Mouse (Mus musculus) ES-Bruce4 (cell line): ENCODE data around the gene Umps. TPM values are rescaled to one million over a fixed set of nuclear protein-coding genes. Genes with fewer than 3 reads are reported as not detected.

Experiments
- H3K27ac ChIP-seq: 2 replicates; pipeline ENCODE4 v1.5.1; 2012; ENCODE audit warnings: low read length, inconsistent platforms; ENCODE audit not compliant: insufficient read depth
- H3K27me3 ChIP-seq: 2 replicates; pipeline ENCODE4 v1.6.1; 2012; ENCODE audit warnings: mild to moderate bottlenecking, low read length, inconsistent platforms; ENCODE audit not compliant: control insufficient read depth, poor library complexity, insufficient read depth, severe bottlenecking
- H3K36me3 ChIP-seq: 2 replicates; pipeline ENCODE4 v1.6.1; 2012; ENCODE audit warnings: inconsistent platforms, mild to moderate bottlenecking, low read length, moderate library complexity; ENCODE audit not compliant: control insufficient read depth, poor library complexity, insufficient read depth, severe bottlenecking
- H3K4me1 ChIP-seq: one replicate; pipeline ENCODE4 v1.8.1; 2011; ENCODE audit warnings: low read length; ENCODE audit not compliant: control insufficient read depth, insufficient read depth
- H3K4me3 ChIP-seq: 2 replicates; pipeline ENCODE4 v1.5.1; 2011; ENCODE audit warnings: low read depth, mild to moderate bottlenecking, low read length
- H3K9ac ChIP-seq: 2 replicates; pipeline ENCODE4 v1.6.1; 2012; ENCODE audit warnings: low read depth, mild to moderate bottlenecking, inconsistent platforms; ENCODE audit not compliant: poor library complexity, severe bottlenecking
- H3K9me3 ChIP-seq: replicated peaks from 2 replicates; pipeline ENCODE4 v1.6.1; 2012; ENCODE audit warnings: mild to moderate bottlenecking, low read length, inconsistent platforms; ENCODE audit not compliant: control insufficient read depth, poor library complexity, insufficient read depth, severe bottlenecking
- CTCF ChIP-seq: IDR thresholded peaks from one replicate; pipeline ENCODE4 v1.8.1; 2011; ENCODE audit warnings: low read depth, low read length
- EP300 ChIP-seq: IDR thresholded peaks from 2 replicates; pipeline ENCODE4 v1.6.1; 2011; ENCODE audit warnings: low read depth, low read length; ENCODE audit not compliant: insufficient read depth
- POLR2A ChIP-seq: IDR thresholded peaks from one replicate; pipeline ENCODE4 v1.8.1; 2011; ENCODE audit warnings: low read length; ENCODE audit not compliant: insufficient read depth
- polyA plus RNA-seq: library from polyadenylated mRNA; stranded (reverse); fragments of >200 nt; gene quantifications from 2 replicates; pipeline ENCODE4 v1.2.4, GENCODE M21; 2011; ENCODE audit warnings: low read depth; ENCODE audit not compliant: missing spikeins, insufficient read depth, insufficient read length

Umps gene
- polyA plus RNA-seq, 1 experiment: 51.6 TPM

DNA sequence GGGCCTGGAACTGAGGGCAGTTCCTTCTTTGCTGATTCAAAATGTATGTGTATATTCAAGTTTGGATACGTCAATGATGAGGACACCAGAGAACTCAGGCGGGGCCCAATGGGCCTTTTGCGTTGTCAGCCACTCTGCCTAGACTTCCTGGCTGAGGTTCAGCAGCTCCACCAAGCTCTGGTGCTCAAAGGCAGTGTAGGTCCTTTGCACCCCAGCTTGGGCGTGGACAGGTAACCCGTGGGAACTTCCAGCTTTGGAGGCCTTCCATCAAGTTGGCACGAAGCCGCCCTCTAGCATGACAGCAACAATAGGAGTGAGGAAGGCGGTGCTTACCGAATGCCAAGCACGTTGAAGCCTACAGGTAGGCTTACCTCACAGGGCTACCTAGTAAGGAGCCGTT lies 33.4 kb downstream of the Umps start:
- TF ChIP-seq EP300: no peak
- no peak for TF ChIP-seq CTCF
- no peak for TF ChIP-seq POLR2A
- H3K36me3 ChIP-seq: no peaks in the 10 kb centered on the region
- H3K27ac ChIP-seq: no peak overlapping the region
- no peaks in the 10 kb centered on the region for H3K4me1 ChIP-seq
- H3K27me3 ChIP-seq: no peaks in the 10 kb centered on the region
- H3K9me3 ChIP-seq: no peaks in the 10 kb centered on the region
- no peak overlapping the region for H3K4me3 ChIP-seq
- no peak overlapping the region for H3K9ac ChIP-seq

DNA sequence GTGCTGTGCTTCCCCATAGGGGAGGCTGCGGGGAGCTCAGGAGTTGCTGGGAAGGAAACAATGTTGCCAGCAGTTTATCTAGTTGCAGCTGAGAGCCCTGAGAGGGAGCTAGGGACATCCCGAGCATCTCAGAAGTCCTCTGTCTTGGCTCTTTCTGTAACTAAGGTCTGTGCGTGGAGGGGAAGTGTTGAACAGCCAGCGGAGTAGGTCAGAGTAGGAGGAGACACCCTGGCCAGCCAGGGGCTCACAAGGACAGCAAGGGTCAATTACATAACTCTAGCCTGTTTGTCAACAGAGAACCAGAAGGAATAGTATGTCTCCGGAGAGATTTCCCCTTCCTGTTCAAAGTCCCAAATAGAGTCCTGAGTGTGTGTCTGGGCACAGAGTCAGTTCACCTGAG lies 34.7 kb downstream of the Umps start:
- Histone ChIP-seq H3K9me3 (no peaks in the 10 kb centered on the region), H3K4me3 (no peak overlapping the region), H3K9ac (no peak overlapping the region), H3K36me3 (no peaks in the 10 kb centered on the region), H3K27ac (no peak overlapping the region), H3K4me1 (no peaks in the 10 kb centered on the region), H3K27me3 (no peaks in the 10 kb centered on the region)
- TF ChIP-seq EP300 (no peak), CTCF (no peak)

DNA sequence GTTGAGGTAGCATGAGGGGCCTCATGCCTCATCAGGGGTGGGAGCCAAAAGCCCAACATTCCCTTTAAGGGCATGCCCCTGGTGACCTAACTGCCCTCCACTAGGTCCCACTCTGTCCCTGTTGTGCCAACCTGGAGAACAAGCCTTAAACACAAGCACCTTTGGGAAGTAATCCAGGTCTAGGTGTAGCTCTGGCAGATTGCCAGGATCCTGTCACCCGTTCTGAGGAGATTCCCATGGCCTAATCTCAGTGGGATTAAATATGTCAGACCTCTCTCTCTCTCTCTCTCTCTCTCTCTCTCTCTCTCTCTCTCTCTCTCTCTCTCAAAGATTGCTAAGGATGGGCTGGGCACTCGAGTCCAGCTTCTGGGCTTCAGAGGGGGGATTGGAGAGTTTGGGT lies 35.2 kb downstream of the Umps start:
- no peaks in the 10 kb centered on the region for H3K36me3 ChIP-seq
- TF ChIP-seq POLR2A (no peak), CTCF (no peak), EP300 (no peak)
- no peaks in the 10 kb centered on the region for H3K27me3 ChIP-seq
- no peak overlapping the region for H3K9ac ChIP-seq
- H3K9me3 ChIP-seq: no peaks in the 10 kb centered on the region
- H3K27ac ChIP-seq: no peak overlapping the region
- H3K4me1 ChIP-seq: no peaks in the 10 kb centered on the region
- no peak overlapping the region for H3K4me3 ChIP-seq

DNA sequence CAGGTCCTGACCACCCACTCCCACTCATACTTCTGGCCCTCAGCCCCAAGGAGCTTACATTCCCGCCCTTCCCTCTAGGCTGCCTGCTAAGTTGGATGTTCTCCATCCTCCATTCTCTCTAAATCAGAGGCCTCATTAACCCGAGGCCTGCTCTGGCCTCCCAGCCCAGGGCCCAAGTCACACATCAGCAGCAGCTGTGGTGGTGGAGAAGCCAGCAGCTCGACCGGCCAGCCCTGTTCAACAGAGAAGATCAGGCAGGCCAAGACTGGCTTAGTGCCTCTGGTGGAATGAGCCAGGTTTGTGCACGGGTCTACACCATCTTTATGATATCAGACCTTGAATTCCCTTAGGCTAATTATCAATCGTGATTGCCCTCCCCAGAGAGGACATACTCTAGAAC lies 36.1 kb downstream of the Umps start:
- Histone ChIP-seq H3K4me1 (no peaks in the 10 kb centered on the region), H3K27me3 (no peaks in the 10 kb centered on the region), H3K36me3 (no peaks in the 10 kb centered on the region), H3K9me3 (no peaks in the 10 kb centered on the region), H3K27ac (no peak overlapping the region), H3K4me3 (no peak overlapping the region), H3K9ac (no peak overlapping the region)
- TF ChIP-seq EP300: no peak
- no peak for TF ChIP-seq POLR2A
- no peak for TF ChIP-seq CTCF

DNA sequence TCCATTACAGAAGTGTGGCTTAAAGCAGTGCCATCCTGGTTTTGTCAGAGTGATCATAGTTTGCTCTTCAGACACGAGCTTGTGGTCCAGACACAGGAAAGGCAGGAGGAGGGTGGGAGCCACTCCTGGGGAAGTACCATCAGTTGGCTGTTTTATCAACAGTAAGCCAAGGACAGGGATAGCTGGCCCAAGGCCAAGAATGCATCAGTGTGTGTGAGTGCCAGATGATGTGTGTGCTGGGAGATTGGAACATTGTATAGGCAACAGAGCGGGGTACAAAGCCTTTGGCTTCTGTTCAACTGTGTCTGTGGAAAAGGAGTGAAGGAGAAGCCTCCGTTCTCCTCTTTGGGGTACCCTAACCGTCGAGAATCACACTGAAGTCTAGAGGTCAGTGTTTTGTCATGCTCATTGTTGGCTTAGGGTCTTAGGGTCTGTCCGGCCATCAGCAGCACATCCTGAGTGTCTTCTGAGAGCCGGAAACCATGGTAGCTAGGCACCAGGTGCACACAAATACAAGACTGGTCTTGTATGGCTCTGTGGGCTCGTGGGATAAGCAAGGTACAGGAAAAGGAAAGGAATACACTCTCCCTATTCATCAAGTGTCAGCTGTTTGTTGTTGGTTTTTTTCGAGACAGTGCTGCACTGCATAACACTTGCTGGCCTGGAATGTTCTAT lies 37.9 kb downstream of the Umps start:
- no peaks in the 10 kb centered on the region for H3K9me3 ChIP-seq
- no peak overlapping the region for H3K27ac ChIP-seq
- H3K4me3 ChIP-seq: no peak overlapping the region
- H3K36me3 ChIP-seq: no peaks in the 10 kb centered on the region
- H3K4me1 ChIP-seq: no peaks in the 10 kb centered on the region
- no peak overlapping the region for H3K9ac ChIP-seq
- TF ChIP-seq CTCF: no peak
- no peaks in the 10 kb centered on the region for H3K27me3 ChIP-seq

DNA sequence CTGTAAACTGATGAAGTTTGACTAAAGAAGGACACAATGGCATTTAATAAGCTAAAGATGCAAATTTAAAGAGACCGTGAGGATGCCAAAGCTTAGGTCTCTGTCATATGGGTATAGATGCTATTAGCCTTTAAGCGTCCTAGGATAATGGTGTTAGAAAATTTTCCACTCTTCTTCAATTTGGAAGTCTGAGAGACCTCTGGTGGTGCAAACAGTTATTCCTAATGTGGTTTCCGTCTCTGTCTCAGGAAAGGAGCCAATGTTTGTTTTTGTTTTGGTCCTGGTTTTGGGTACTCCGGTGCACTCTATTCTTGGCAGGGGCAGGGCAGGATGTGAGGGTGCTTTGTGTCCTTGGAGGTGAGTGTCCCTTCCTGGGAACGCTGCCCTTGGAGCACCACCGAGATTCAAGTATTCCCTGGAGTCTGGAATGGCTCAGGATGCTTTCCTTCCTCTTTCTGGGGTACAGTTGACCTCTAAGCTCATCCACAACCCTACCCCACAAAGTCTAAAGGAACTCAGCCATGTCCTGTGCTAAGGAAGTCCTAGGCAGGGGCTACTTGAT lies 39.5 kb downstream of the Umps start:
- no peaks in the 10 kb centered on the region for H3K27me3 ChIP-seq
- no peak overlapping the region for H3K4me3 ChIP-seq
- no peaks in the 10 kb centered on the region for H3K4me1 ChIP-seq
- no peaks in the 10 kb centered on the region for H3K36me3 ChIP-seq
- H3K27ac ChIP-seq: no peak overlapping the region
- H3K9ac ChIP-seq: no peak overlapping the region
- no peaks in the 10 kb centered on the region for H3K9me3 ChIP-seq
- TF ChIP-seq CTCF: no peak
